ENCODE assay signal across 29 mouse cellular contexts in the genomic region with DNA sequence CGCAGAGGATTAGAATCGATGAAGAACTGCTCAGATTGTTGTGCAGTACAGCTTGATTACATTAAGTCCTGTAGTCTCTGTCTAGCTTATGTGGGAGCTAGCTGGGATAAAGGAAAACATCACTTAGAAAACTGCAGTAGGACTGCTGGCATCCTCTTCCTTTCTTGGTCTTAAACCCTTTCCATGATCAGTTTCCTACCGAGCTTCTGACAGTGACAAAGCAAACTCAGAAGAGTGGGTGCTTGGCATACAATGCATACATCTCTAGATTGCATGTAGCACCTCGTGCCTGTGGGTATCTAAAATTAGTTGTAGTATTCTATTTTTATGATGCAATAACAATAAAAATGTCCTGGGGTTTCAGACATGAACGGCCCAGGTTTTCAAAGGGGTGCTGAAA.
"Had no signal": no experiment of that assay in that cellular context is flagged by ENCODE, and none has a peak within 500 bp of the region (broad histone marks: within the 10 kb centered on the region; RNA-seq: fewer than 3 reads in every experiment).

No protein-coding gene starts in this region.

- H3K27me3 ChIP-seq: limb, embryonic 12.5 days; limb, embryonic 13.5 days; limb, embryonic 15.5 days; liver, embryonic 12.5 days; liver, embryonic 13.5 days; liver, embryonic 15.5 days; lung, embryonic 15.5 days; megakaryocyte, embryonic 14.5 days; midbrain, embryonic 12.5 days; midbrain, embryonic 13.5 days; midbrain, embryonic 15.5 days had no signal

- H3K4me1 ChIP-seq: limb, embryonic 10.5 days; limb, embryonic 12.5 days; limb, embryonic 13.5 days; limb, embryonic 15.5 days; liver, embryonic 12.5 days; liver, embryonic 13.5 days; liver, embryonic 15.5 days; lung, embryonic 15.5 days; megakaryocyte, embryonic 14.5 days; midbrain, embryonic 12.5 days; midbrain, embryonic 13.5 days; midbrain, embryonic 15.5 days had no signal

- H3K36me3 ChIP-seq: limb, embryonic 10.5 days; limb, embryonic 12.5 days; limb, embryonic 13.5 days; limb, embryonic 15.5 days; liver, embryonic 12.5 days; liver, embryonic 13.5 days; liver, embryonic 15.5 days; lung, embryonic 15.5 days; midbrain, embryonic 12.5 days; midbrain, embryonic 13.5 days; midbrain, embryonic 15.5 days had no signal

- ATAC-seq: liver, embryonic 12.5 days; liver, postnatal 0 days; lung, postnatal 0 days; midbrain, embryonic 13.5 days; midbrain, embryonic 15.5 days; midbrain, embryonic 16.5 days had no signal

- H3K4me3 ChIP-seq: left cerebral cortex, adult 2 months; limb, embryonic 10.5 days; limb, embryonic 12.5 days; limb, embryonic 13.5 days; limb, embryonic 15.5 days; liver, embryonic 12.5 days; liver, embryonic 13.5 days; liver, embryonic 15.5 days; lung, embryonic 15.5 days; megakaryocyte, embryonic 14.5 days; midbrain, embryonic 12.5 days; midbrain, embryonic 13.5 days; midbrain, embryonic 15.5 days; myocyte had no signal

- H3K4me2 ChIP-seq: limb, embryonic 12.5 days; limb, embryonic 13.5 days; limb, embryonic 15.5 days; liver, embryonic 11.5 days; liver, embryonic 12.5 days; liver, embryonic 13.5 days; liver, embryonic 15.5 days; lung, embryonic 14.5 days; lung, embryonic 15.5 days; midbrain, embryonic 12.5 days; midbrain, embryonic 13.5 days; midbrain, embryonic 15.5 days had no signal

- H3K9me3 ChIP-seq: limb, embryonic 10.5 days; limb, embryonic 12.5 days; limb, embryonic 13.5 days; limb, embryonic 15.5 days; liver, embryonic 12.5 days; liver, embryonic 13.5 days; liver, embryonic 15.5 days; lung, embryonic 15.5 days; midbrain, embryonic 12.5 days; midbrain, embryonic 13.5 days; midbrain, embryonic 15.5 days had no signal

- H3K9ac ChIP-seq: limb, embryonic 12.5 days; limb, embryonic 13.5 days; limb, embryonic 15.5 days; liver, embryonic 12.5 days; liver, embryonic 13.5 days; liver, embryonic 14.5 days; liver, embryonic 15.5 days; liver, postnatal 0 days; lung, embryonic 14.5 days; lung, embryonic 15.5 days; midbrain, embryonic 12.5 days; midbrain, embryonic 13.5 days; midbrain, embryonic 15.5 days had no signal

- H3K27ac ChIP-seq: left cerebral cortex, adult 2 months; limb, embryonic 10.5 days; limb, embryonic 12.5 days; limb, embryonic 13.5 days; limb, embryonic 15.5 days; liver, embryonic 12.5 days; liver, embryonic 13.5 days; liver, embryonic 14.5 days; liver, embryonic 15.5 days; lung, embryonic 15.5 days; macrophage; midbrain, embryonic 12.5 days; midbrain, embryonic 13.5 days; midbrain, embryonic 15.5 days had no signal

- DNase-seq: left cerebral cortex, postnatal 4 days; liver; liver, embryonic 13.5 days; liver, postnatal 0 days; lung, adult 18-20 months; lung, adult 2 months; lung, embryonic 14.5 days; lung, postnatal 14 days; lung, postnatal 36 days; lung, postnatal 4 days; midbrain, embryonic 14.5 days had no signal
